Mouse (Mus musculus): ENCODE data around the gene Olfr747. TPM values are rescaled to one million over a fixed set of nuclear protein-coding genes. Genes with fewer than 3 reads are reported as not detected.

The Olfr747 gene
- polyA plus RNA-seq, 1 experiment from 2014 or later: not detected

Other genes starting within 250 kb of the Olfr747 start
- not detected in 2 replicates for gene Olfr740, start 247.7 kb downstream of the Olfr747 start, polyA plus RNA-seq (2014; fragmentation: Nextera tagmentation; extraction: Ambion mirVana)
- not detected in 2 replicates for gene Olfr741, start 220.5 kb downstream of the Olfr747 start, polyA plus RNA-seq (2014; fragmentation: Nextera tagmentation; extraction: Ambion mirVana)
- gene Olfr742, start 189.6 kb downstream of the Olfr747 start, polyA plus RNA-seq (2014; fragmentation: Nextera tagmentation; extraction: Ambion mirVana): not detected in 2 replicates
- gene Olfr743, start 171.4 kb downstream of the Olfr747 start, polyA plus RNA-seq (2014; fragmentation: Nextera tagmentation; extraction: Ambion mirVana): not detected in 2 replicates
- gene Olfr744, start 78.3 kb downstream of the Olfr747 start, polyA plus RNA-seq (2014; fragmentation: Nextera tagmentation; extraction: Ambion mirVana): not detected in 2 replicates
- not detected in 2 replicates for gene Olfr745, start 53.8 kb downstream of the Olfr747 start, polyA plus RNA-seq (2014; fragmentation: Nextera tagmentation; extraction: Ambion mirVana)
- gene Olfr746, start 46.1 kb downstream of the Olfr747 start, polyA plus RNA-seq (2014; fragmentation: Nextera tagmentation; extraction: Ambion mirVana): not detected in 2 replicates
- not detected in 2 replicates for gene Olfr748, start 14.2 kb upstream of the Olfr747 start, polyA plus RNA-seq (2014; fragmentation: Nextera tagmentation; extraction: Ambion mirVana)
- not detected in 2 replicates for gene Olfr749, start 51.9 kb upstream of the Olfr747 start, polyA plus RNA-seq (2014; fragmentation: Nextera tagmentation; extraction: Ambion mirVana)
- 100 and 103 TPM in 2 replicates for gene Ttc5, start 92.3 kb upstream of the Olfr747 start, polyA plus RNA-seq (2014; fragmentation: Nextera tagmentation; extraction: Ambion mirVana)
- gene Ccnb1ip1, start 114.5 kb upstream of the Olfr747 start, polyA plus RNA-seq (2014; fragmentation: Nextera tagmentation; extraction: Ambion mirVana): not detected in 2 replicates
- gene Parp2, start 114.6 kb upstream of the Olfr747 start, polyA plus RNA-seq (2014; fragmentation: Nextera tagmentation; extraction: Ambion mirVana): 62.6 and 65.2 TPM in 2 replicates
- 4.9 TPM in 2 replicates for gene Tep1, start 177.4 kb upstream of the Olfr747 start, polyA plus RNA-seq (2014; fragmentation: Nextera tagmentation; extraction: Ambion mirVana)
- gene Klhl33, start 204.3 kb upstream of the Olfr747 start, polyA plus RNA-seq (2014; fragmentation: Nextera tagmentation; extraction: Ambion mirVana): 0.17 and 0.28 TPM in 2 replicates
- 164 and 172 TPM in 2 replicates for gene Osgep, start 231.7 kb upstream of the Olfr747 start, polyA plus RNA-seq (2014; fragmentation: Nextera tagmentation; extraction: Ambion mirVana)
- gene Apex1, start 231.8 kb upstream of the Olfr747 start, polyA plus RNA-seq (2014; fragmentation: Nextera tagmentation; extraction: Ambion mirVana): 330 and 340 TPM in 2 replicates
- gene Pip4p1, start 237.7 kb upstream of the Olfr747 start, polyA plus RNA-seq (2014; fragmentation: Nextera tagmentation; extraction: Ambion mirVana): 59.4 and 68.4 TPM in 2 replicates
- gene Pnp, start 237.9 kb upstream of the Olfr747 start, polyA plus RNA-seq (2014; fragmentation: Nextera tagmentation; extraction: Ambion mirVana): 55.9 and 56.5 TPM in 2 replicates